Mouse (Mus musculus) limb, embryonic 12.5 days (tissue): ENCODE results near the gene Celf1. TPM values are rescaled to one million over a fixed set of nuclear protein-coding genes. Genes with fewer than 3 reads are reported as not detected.

ENCODE experiments used
- ATAC-seq: fragments of 200-750 bp; cut with Nextera tagmentation; 2 replicates; pipeline ENCODE4 v1.8.0; 2017; ENCODE audit warnings: low read depth, moderate TSS enrichment; ENCODE audit not compliant: insufficient number of reproducible peaks, insufficient read depth, low FRiP score, low TSS enrichment
- H3K27ac ChIP-seq: fragments of 300-500 bp; sonication (generic); 2 replicates; pipeline ENCODE4 v1.5.1; 2016; ENCODE audit warnings: mild to moderate bottlenecking, moderate library complexity
- H3K27me3 ChIP-seq: fragments of 300-500 bp; sonication (generic); 2 replicates; pipeline ENCODE4 v1.6.1; 2016; ENCODE audit warnings: mild to moderate bottlenecking, moderate library complexity
- H3K36me3 ChIP-seq: fragments of 300-500 bp; sonication (generic); 2 replicates; pipeline ENCODE4 v1.6.1; 2016; ENCODE audit warnings: mild to moderate bottlenecking, moderate library complexity
- H3K4me1 ChIP-seq: fragments of 300-500 bp; sonication (generic); replicated peaks from 2 replicates; pipeline ENCODE4 v1.6.1; 2016
- H3K4me2 ChIP-seq: fragments of 300-500 bp; sonication (generic); 2 replicates; pipeline ENCODE4 v1.6.1; 2016; ENCODE audit warnings: mild to moderate bottlenecking, moderate library complexity
- H3K4me3 ChIP-seq: fragments of 300-500 bp; sonication (generic); replicated peaks from 2 replicates; pipeline ENCODE4 v1.5.1; 2016; ENCODE audit warnings: mild to moderate bottlenecking
- H3K9ac ChIP-seq: fragments of 300-500 bp; sonication (generic); replicated peaks from 2 replicates; pipeline ENCODE4 v1.6.1; 2016; ENCODE audit warnings: mild to moderate bottlenecking, moderate library complexity
- H3K9me3 ChIP-seq: fragments of 300-500 bp; sonication (generic); 2 replicates; pipeline ENCODE4 v1.6.1; 2016; ENCODE audit warnings: mild to moderate bottlenecking, moderate library complexity
- WGBS: fragments of 180-500 bp; shearing (Covaris S2); methylation state at CpG from one replicate; pipeline ENCODE4 v1.1.7; 2016; 5-methylcytosine and 5-hydroxymethylcytosine counted together
- polyA plus RNA-seq: library from polyadenylated mRNA; unstranded; fragments of >200 nt; fragmentation: Nextera tagmentation; extraction: Ambion mirVana; gene quantifications from 2 replicates; pipeline ENCODE4 v1.2.1, GENCODE M21; 2016

Gene Celf1
- polyA plus RNA-seq, 1 experiment from 2014 or later = 125 TPM

- H3K4me1 ChIP-seq = peaks cover 18% of the 10 kb centered on the region
- peaks cover 41% of the 10 kb centered on the region for H3K36me3 ChIP-seq
- H3K27ac ChIP-seq = no peak overlapping the region
- H3K9me3 ChIP-seq = no peaks in the 10 kb centered on the region
- no peak overlapping the region; the same call in 1 of the 2 replicates for H3K9ac ChIP-seq
- no peak for ATAC-seq
- no peak overlapping the region for H3K4me3 ChIP-seq
- WGBS = 96% methylated on average over 1 of the region's 1 CpGs
- H3K27me3 ChIP-seq = no peaks in the 10 kb centered on the region
- 0 out of 2 replicates have a peak overlapping the region, but pooled peaks have one; percentile 80 for H3K4me2 ChIP-seq
Measured at GRCm38 (mm10) chr2:90915516-90915915, 24.7 kb upstream of the Celf1 start.

DNA sequence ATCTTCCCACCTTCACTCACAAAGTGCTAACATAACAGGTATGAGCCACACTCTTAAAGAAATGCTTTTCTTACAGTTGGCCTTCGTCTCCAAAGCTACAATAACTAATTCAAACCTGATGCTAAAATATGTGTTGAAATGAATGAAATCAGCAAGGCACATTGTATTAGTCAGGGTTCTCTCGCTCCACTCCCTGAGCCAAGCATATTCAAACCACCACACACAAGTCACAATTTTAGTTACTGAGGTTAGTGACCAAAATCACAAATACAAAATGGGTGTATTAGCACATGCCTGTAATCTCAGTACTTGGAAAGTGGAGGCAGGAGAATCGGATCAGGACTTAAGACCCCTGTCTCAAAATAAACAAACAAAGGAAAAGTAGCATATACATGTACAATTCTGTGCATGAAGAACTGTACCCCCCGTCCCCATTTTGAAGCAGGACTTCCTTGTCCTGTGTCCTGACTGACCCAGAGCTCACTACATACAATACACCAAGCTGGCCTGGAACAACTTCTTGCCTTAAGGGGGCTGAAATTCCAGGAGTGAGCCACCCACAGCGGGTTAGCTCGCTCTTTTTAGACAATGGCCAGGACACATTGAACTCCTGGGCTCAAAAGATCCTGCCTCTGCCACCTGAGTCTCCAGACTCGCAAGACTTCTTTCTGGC lies 23.5 kb upstream of the Celf1 start:
- Histone ChIP-seq H3K27me3 (no peaks in the 10 kb centered on the region), H3K36me3 (peaks cover 29% of the 10 kb centered on the region), H3K9me3 (no peaks in the 10 kb centered on the region), H3K9ac (peak overlapping the region; percentile 98), H3K4me1 (peaks cover 18% of the 10 kb centered on the region), H3K4me3 (peak overlapping the region; percentile 69), H3K4me2 (peak overlapping the region; percentile 80), H3K27ac (peak overlapping the region; percentile 97)
- ATAC-seq = peak; percentile 24; the same call in 1 of the 2 replicates
- 26% methylated on average over 7 of the region's 7 CpGs for WGBS

DNA sequence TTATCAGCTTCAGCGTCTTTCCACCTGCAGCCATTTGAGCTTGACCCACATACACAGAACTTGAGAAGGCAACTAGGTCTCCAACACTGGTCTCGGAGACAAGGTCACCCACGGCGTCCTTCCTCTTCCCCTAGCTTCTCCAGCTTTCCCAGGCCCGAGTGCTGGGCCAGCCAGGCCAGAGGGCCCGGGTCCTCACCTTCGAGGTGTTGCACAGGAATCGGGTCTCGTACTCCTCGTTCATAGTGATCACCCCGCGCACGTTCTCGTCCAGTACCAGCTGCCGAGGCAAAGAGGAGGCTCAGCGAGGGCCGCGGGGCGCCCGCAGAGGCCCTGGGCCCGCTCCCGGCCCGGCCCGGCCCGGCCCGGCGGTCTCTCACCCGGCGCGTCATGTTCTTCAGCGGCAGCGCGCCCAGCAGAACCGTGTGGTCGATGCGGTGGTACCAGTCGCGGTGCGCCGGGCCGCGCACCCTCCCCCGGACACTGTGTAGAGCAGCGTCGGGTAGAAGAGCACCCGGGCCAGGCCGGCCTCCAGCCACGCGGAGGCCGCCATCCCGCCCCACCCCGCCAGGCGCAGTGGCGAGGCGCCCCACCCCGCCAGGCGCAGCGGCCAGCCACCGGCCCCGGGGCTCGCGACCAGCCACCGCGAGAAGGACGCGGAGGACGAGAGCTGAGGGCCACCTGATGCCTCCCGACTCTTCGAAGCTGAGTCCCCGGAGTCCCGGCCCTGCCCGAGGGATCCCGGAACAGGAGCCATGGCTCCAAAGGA lies 22.8 kb upstream of the Celf1 start:
- H3K4me1 ChIP-seq = peaks cover 18% of the 10 kb centered on the region
- peak; percentile 80 for ATAC-seq
- peak overlapping the region; percentile 97 for H3K27ac ChIP-seq
- H3K36me3 ChIP-seq = peaks cover 26% of the 10 kb centered on the region; the same call in 1 of the 2 replicates
- under 1% methylated on average over 73 of the region's 73 CpGs for WGBS
- H3K9ac ChIP-seq = peak overlapping the region; percentile 98
- H3K4me2 ChIP-seq = peak overlapping the region; percentile 80
- H3K9me3 ChIP-seq = no peaks in the 10 kb centered on the region
- H3K27me3 ChIP-seq = no peaks in the 10 kb centered on the region
- H3K4me3 ChIP-seq = peak overlapping the region; percentile 69

DNA sequence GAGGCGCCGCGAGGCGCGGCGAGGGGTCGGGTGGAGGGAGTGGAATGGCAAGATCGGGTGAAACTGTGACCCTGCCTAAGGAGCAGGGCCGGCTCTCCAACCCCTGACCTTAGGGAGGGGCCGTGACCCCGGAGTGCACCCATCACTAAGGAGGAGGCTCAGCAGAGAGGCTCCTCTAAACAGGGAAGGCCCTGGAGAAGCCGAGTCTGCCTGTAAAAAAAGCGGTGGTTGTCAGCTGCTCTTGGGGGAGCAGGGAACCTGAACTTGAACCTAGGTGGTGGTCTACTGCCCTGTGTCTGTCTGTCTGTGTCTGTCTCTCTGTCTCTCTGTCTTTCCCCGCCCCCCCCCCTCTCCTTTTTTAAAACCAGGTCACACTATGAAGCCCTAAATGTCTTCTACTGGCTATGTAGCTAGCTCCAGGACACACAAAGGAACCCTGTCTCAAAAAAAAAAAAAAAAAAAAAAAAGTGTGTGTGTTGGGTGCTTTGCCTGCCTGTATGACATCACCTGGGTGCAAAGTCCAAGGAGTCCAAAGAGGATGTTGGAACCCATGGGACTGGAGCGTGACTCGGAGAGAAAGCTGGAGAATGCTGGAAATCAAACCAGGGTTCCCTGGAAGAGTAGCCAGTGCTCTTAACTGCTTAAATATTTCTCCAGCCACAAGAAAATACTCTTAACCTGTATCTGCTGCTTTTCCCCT lies 22.0 kb upstream of the Celf1 start:
- Histone ChIP-seq H3K27me3 (no peaks in the 10 kb centered on the region), H3K4me2 (peak overlapping the region; percentile 80), H3K9ac (peak overlapping the region; percentile 98), H3K4me3 (peak overlapping the region; percentile 69), H3K9me3 (no peaks in the 10 kb centered on the region), H3K4me1 (peaks cover 18% of the 10 kb centered on the region), H3K36me3 (peaks cover 19% of the 10 kb centered on the region; the same call in 1 of the 2 replicates), H3K27ac (peak overlapping the region; percentile 97)
- ATAC-seq = peak; percentile 45; the same call in 1 of the 2 replicates
- 10% methylated on average over 16 of the region's 16 CpGs for WGBS

DNA sequence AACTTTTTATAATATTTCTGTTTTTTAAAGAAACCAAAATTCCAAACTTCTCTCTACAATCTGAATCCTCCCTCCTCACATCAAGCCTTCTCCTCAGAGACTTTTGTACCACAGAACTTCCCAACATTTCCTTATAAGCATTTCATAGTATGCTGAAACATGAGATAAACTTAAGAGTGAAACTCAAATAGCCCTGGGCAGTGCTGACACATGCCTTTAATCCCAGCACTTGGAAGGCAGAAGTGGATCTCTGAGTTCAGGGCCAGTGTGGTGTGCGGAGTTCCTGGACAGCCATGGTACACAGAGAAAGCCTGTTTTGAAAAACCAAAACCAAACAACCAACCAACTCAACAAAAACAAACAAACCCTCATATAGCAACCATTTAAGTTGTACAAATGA lies 19.0 kb upstream of the Celf1 start:
- Histone ChIP-seq H3K9me3 (no peaks in the 10 kb centered on the region), H3K4me2 (no peak overlapping the region), H3K4me1 (peaks cover 9% of the 10 kb centered on the region), H3K27me3 (no peaks in the 10 kb centered on the region), H3K36me3 (no peaks in the 10 kb centered on the region), H3K4me3 (no peak overlapping the region), H3K9ac (no peak overlapping the region), H3K27ac (no peak overlapping the region)
- 95% methylated on average over 1 of the region's 1 CpGs for WGBS
- ATAC-seq = no peak

DNA sequence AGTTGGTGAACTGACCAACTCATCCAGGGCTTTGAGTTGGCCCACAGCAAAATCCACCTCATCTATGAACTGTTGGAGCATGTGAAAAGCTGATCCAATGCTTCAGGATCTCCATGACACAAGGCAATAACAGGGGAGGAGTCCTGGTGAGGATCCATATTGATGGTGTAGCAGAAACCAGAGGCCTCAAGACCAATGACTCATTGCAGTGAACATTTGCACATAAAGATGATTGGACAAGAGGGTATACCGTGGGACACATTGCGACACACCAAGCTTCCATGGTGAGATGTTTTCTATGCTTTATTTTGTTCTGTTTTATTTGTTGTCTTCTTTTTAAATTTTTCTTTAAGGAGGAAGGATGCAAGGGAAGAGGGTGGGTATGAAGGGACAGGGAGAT lies 17.5 kb upstream of the Celf1 start:
- no peak overlapping the region for H3K4me2 ChIP-seq
- no peaks in the 10 kb centered on the region for H3K36me3 ChIP-seq
- H3K27ac ChIP-seq = no peak overlapping the region
- 97% methylated on average over 2 of the region's 2 CpGs for WGBS
- ATAC-seq = no peak
- no peaks in the 10 kb centered on the region for H3K9me3 ChIP-seq
- no peak overlapping the region for H3K4me3 ChIP-seq
- peaks cover 4% of the 10 kb centered on the region; the same call in 1 of the 2 replicates for H3K4me1 ChIP-seq
- H3K9ac ChIP-seq = no peak overlapping the region
- H3K27me3 ChIP-seq = no peaks in the 10 kb centered on the region

DNA sequence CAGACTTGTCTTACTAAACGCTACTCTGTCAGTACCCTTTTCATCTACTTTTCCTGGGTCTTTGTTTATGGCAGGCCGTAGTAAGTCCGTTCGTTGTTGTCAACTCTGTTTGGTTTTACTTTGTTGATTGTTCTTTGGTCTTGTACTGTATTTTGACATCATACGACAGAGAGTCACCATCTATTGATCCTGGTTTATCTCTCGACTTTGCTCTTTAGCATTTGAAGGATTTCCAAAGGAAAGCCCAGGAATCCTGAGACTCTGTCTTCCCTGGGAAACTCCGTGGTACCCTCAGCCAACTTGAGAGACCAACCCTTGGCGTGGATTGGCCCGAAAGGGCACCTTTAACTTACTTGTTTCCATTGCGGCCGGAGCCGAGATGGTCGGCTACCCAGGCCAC lies 11.6 kb upstream of the Celf1 start:
- H3K9ac ChIP-seq = no peak overlapping the region
- H3K36me3 ChIP-seq = no peaks in the 10 kb centered on the region
- H3K4me2 ChIP-seq = no peak overlapping the region
- H3K9me3 ChIP-seq = no peaks in the 10 kb centered on the region
- no peak for ATAC-seq
- WGBS = 86% methylated on average over 13 of the region's 13 CpGs
- no peak overlapping the region for H3K27ac ChIP-seq
- no peak overlapping the region for H3K4me3 ChIP-seq
- no peaks in the 10 kb centered on the region for H3K4me1 ChIP-seq
- peaks cover 10% of the 10 kb centered on the region; the same call in 1 of the 2 replicates for H3K27me3 ChIP-seq

DNA sequence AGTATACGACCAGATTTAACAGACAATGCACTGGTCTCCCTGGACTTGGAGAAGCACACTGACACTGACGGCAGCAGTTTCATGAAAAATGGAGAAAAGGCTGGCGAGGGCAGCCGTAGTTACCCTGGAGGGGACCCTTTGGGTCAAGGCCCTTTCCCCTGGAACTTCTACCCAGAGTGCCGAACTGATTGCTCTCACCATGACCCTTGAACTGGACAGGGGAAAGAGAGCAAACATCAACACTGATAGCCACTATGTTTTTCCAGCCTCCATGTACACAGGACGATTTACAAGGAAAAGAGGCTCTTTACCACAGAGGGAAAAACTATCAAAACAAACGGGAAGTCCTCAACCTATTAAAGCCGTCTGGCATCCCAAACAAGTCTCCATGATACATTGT lies 8.4 kb upstream of the Celf1 start:
- H3K4me3 ChIP-seq = no peak overlapping the region
- H3K36me3 ChIP-seq = no peaks in the 10 kb centered on the region
- H3K4me1 ChIP-seq = no peaks in the 10 kb centered on the region
- H3K9ac ChIP-seq = no peak overlapping the region
- H3K27me3 ChIP-seq = peaks cover 10% of the 10 kb centered on the region; the same call in 1 of the 2 replicates
- no peak overlapping the region for H3K27ac ChIP-seq
- H3K9me3 ChIP-seq = no peaks in the 10 kb centered on the region
- no peak overlapping the region for H3K4me2 ChIP-seq
- WGBS = 72% methylated on average over 8 of the region's 8 CpGs
- no peak for ATAC-seq

DNA sequence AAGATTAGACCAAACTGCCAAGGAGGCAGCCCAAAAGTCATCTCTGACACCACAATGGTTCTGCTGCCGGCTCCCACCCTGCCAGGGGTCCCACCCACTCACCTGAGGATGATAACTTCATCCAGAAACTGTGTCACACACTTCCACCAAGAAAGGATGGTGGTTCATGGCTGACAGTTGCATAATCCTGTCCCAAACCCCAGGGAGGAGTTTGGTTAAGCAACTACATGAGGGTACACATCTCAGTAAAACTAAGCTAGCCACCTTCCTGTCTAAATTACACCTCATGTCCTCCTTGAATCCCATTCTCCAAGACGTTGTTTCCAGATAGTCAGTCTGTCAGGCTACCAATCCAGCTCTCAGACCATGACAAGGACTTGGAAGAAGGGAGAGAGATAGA lies 7.9 kb upstream of the Celf1 start:
- Histone ChIP-seq H3K36me3 (no peaks in the 10 kb centered on the region), H3K9me3 (no peaks in the 10 kb centered on the region), H3K4me2 (no peak overlapping the region), H3K9ac (no peak overlapping the region), H3K27ac (no peak overlapping the region), H3K27me3 (peaks cover 10% of the 10 kb centered on the region; the same call in 1 of the 2 replicates), H3K4me3 (no peak overlapping the region), H3K4me1 (no peaks in the 10 kb centered on the region)
- ATAC-seq = no peak
- 74% methylated on average over 2 of the region's 2 CpGs for WGBS

- H3K27me3 ChIP-seq = no peaks in the 10 kb centered on the region
- no peak overlapping the region for H3K9ac ChIP-seq
- no peaks in the 10 kb centered on the region for H3K9me3 ChIP-seq
- no peak for ATAC-seq
- no peaks in the 10 kb centered on the region for H3K36me3 ChIP-seq
- H3K4me1 ChIP-seq = peaks cover 19% of the 10 kb centered on the region
- 65% methylated on average over 3 of the region's 3 CpGs for WGBS
- no peak overlapping the region for H3K27ac ChIP-seq
- H3K4me2 ChIP-seq = no peak overlapping the region
- no peak overlapping the region for H3K4me3 ChIP-seq
Measured at GRCm38 (mm10) chr2:90938362-90938761, 1.8 kb upstream of the Celf1 start.

GRCm38 (mm10) chr2:90939750-90940149 lies 432 bp upstream of the Celf1 start:
- peak overlapping the region; percentile 97 for H3K27ac ChIP-seq
- H3K4me3 ChIP-seq = peak overlapping the region; percentile 98
- 45% methylated on average over 8 of the region's 8 CpGs for WGBS
- peak overlapping the region; percentile 65 for H3K4me2 ChIP-seq
- H3K36me3 ChIP-seq = no peaks in the 10 kb centered on the region
- ATAC-seq = peak; percentile 42
- no peaks in the 10 kb centered on the region for H3K27me3 ChIP-seq
- H3K9me3 ChIP-seq = no peaks in the 10 kb centered on the region
- H3K9ac ChIP-seq = peak overlapping the region; percentile 96
- H3K4me1 ChIP-seq = peaks cover 19% of the 10 kb centered on the region
